Mouse (Mus musculus) hindbrain, embryonic 16.5 days (tissue): Measurements from ENCODE around the gene Gm49322. TPM values are rescaled to one million over a fixed set of nuclear protein-coding genes. Genes with fewer than 3 reads are reported as not detected.
"Not testable (repeated sequence)": the region's sequence is repeated elsewhere in the genome, so short reads cannot be mapped to it uniquely, and the experiment has no call there.

Experiments used
- ATAC-seq: fragments of 200-750 bp; cut with Nextera tagmentation; 2 replicates; pipeline ENCODE4 v1.8.0; 2017; ENCODE audit warnings: moderate TSS enrichment, moderate library complexity
- H3K27ac ChIP-seq: fragments of 300-500 bp; sonication (generic); 2 replicates; pipeline ENCODE4 v1.5.1; 2014; ENCODE audit warnings: low read depth, mild to moderate bottlenecking, control low read depth, low read length, moderate library complexity
- H3K27me3 ChIP-seq: fragments of 300-500 bp; sonication (generic); replicated peaks from 2 replicates; pipeline ENCODE4 v1.6.1; 2014; ENCODE audit warnings: low read length; ENCODE audit not compliant: control insufficient read depth, insufficient read depth
- H3K36me3 ChIP-seq: fragments of 300-500 bp; sonication (generic); 2 replicates; pipeline ENCODE4 v1.6.1; 2014; ENCODE audit warnings: mild to moderate bottlenecking, low read length, moderate library complexity, mixed read lengths; ENCODE audit not compliant: control insufficient read depth, insufficient read depth
- H3K4me1 ChIP-seq: fragments of 300-500 bp; sonication (generic); 2 replicates; pipeline ENCODE4 v1.6.1; 2014; ENCODE audit warnings: low read depth, low read length; ENCODE audit not compliant: control insufficient read depth, insufficient read depth
- H3K4me2 ChIP-seq: fragments of 300-500 bp; sonication (generic); 2 replicates; pipeline ENCODE4 v1.6.1; 2014; ENCODE audit warnings: mild to moderate bottlenecking, low read length, control low read depth, moderate library complexity
- H3K4me3 ChIP-seq: fragments of 300-500 bp; sonication (generic); 2 replicates; pipeline ENCODE4 v1.5.1; 2014; ENCODE audit warnings: mild to moderate bottlenecking, low read length, control low read depth, moderate library complexity
- H3K9ac ChIP-seq: fragments of 300-500 bp; sonication (generic); 2 replicates; pipeline ENCODE4 v1.6.1; 2014; ENCODE audit warnings: low read depth, mild to moderate bottlenecking, control low read depth, low read length, moderate library complexity
- H3K9me3 ChIP-seq: fragments of 300-500 bp; sonication (generic); 2 replicates; pipeline ENCODE4 v1.6.1; 2014; ENCODE audit warnings: mild to moderate bottlenecking, low read length, moderate library complexity; ENCODE audit not compliant: control insufficient read depth
- WGBS: fragments of 180-500 bp; shearing (Covaris S2); extraction: QIAGEN DNeasy Blood & Tissue Kit; methylation state at CpG from one replicate; pipeline ENCODE4 v1.1.7; 2014; 5-methylcytosine and 5-hydroxymethylcytosine counted together
- polyA plus RNA-seq: library from polyadenylated mRNA; unstranded; fragments of >200 nt; fragmentation: Nextera tagmentation; extraction: Ambion mirVana; gene quantifications from 2 replicates; pipeline ENCODE4 v1.2.1, GENCODE M21; 2015

Gene Gm49322
- polyA plus RNA-seq: 2.3 and 3.1 TPM in 2 replicates

GRCm38 (mm10) chr10:80605721-80606120 lies at the start of gene Gm49322:
Gene Gm49322 (plus strand): TSS chr10:80606021.
- WGBS: 76% methylated on average over 3 of the region's 4 CpGs

GRCm38 (mm10) chr10:80557346-80557965 lies 48.4 kb upstream of the Gm49322 start:
- no peaks in the 10 kb centered on the region for H3K9me3 ChIP-seq
- H3K27me3 ChIP-seq: no peaks in the 10 kb centered on the region
- peaks cover 30% of the 10 kb centered on the region for H3K4me1 ChIP-seq
- WGBS: 36% methylated on average over 5 of the region's 5 CpGs
- H3K36me3 ChIP-seq: no peaks in the 10 kb centered on the region
- H3K27ac ChIP-seq: no peak overlapping the region
- no peak overlapping the region for H3K4me3 ChIP-seq
- ATAC-seq: no peak
- H3K9ac ChIP-seq: no peak overlapping the region
- no peak overlapping the region for H3K4me2 ChIP-seq

More at GRCm38 (mm10) chr10:80605721-80606120, at the start of gene Gm49322:
- H3K4me3 ChIP-seq, H3K27me3 ChIP-seq, H3K9me3 ChIP-seq, ATAC-seq, H3K4me2 ChIP-seq, H3K9ac ChIP-seq, H3K27ac ChIP-seq: not testable (repeated sequence)
- peaks cover 17% of the 10 kb centered on the region for H3K4me1 ChIP-seq
- H3K36me3 ChIP-seq: peaks cover 28% of the 10 kb centered on the region

- no peak overlapping the region for H3K27ac ChIP-seq
- ATAC-seq: no peak
- H3K4me2 ChIP-seq: no peak overlapping the region
- H3K4me1 ChIP-seq: peaks cover 31% of the 10 kb centered on the region
- H3K9me3 ChIP-seq: no peaks in the 10 kb centered on the region
- 0 out of 2 replicates have a peak overlapping the region, but pooled peaks have one; percentile 13 for H3K9ac ChIP-seq
- H3K27me3 ChIP-seq: no peaks in the 10 kb centered on the region
- 93% methylated on average over 7 of the region's 7 CpGs for WGBS
- H3K36me3 ChIP-seq: no peaks in the 10 kb centered on the region
- no peak overlapping the region for H3K4me3 ChIP-seq
Observed at GRCm38 (mm10) chr10:80559431-80559830, 46.4 kb upstream of the Gm49322 start.

- peaks cover 31% of the 10 kb centered on the region for H3K4me1 ChIP-seq
- WGBS: 2% methylated on average over 13 of the region's 13 CpGs
- ATAC-seq: no peak
Observed at GRCm38 (mm10) chr10:80560621-80561020, 45.2 kb upstream of the Gm49322 start.

GRCm38 (mm10) chr10:80561116-80561944 lies 44.5 kb upstream of the Gm49322 start, which contains the start of gene Rexo1:
Gene Rexo1 (minus strand): TSS chr10:80561560.
- peak; percentile 89 for ATAC-seq
- Histone ChIP-seq H3K27ac (peak within 1 kb of the TSS; percentile 96), H3K36me3 (no peaks in the 10 kb centered on the region), H3K4me3 (peak within 1 kb of the TSS; percentile 72), H3K4me1 (peaks cover 31% of the 10 kb centered on the region), H3K9me3 (no peaks in the 10 kb centered on the region), H3K4me2 (peak within 1 kb of the TSS; percentile 83), H3K27me3 (no peaks in the 10 kb centered on the region), H3K9ac (peak within 1 kb of the TSS; percentile 95)
- under 1% methylated on average over 65 of the region's 72 CpGs for WGBS

More at GRCm38 (mm10) chr10:80560621-80561020, 45.2 kb upstream of the Gm49322 start:
- Histone ChIP-seq H3K9me3 (no peaks in the 10 kb centered on the region), H3K4me3 (peak overlapping the region; percentile 72), H3K4me2 (peak overlapping the region; percentile 83), H3K36me3 (no peaks in the 10 kb centered on the region), H3K27ac (peak overlapping the region; percentile 96; the same call in 1 of the 2 replicates), H3K9ac (peak overlapping the region; percentile 95), H3K27me3 (no peaks in the 10 kb centered on the region)

- Histone ChIP-seq H3K9ac (peak overlapping the region; percentile 41; the same call in 1 of the 2 replicates), H3K4me3 (no peak overlapping the region), H3K4me2 (peak overlapping the region; percentile 41), H3K36me3 (peaks cover 6% of the 10 kb centered on the region; the same call in 1 of the 2 replicates), H3K27me3 (no peaks in the 10 kb centered on the region), H3K4me1 (peaks cover 31% of the 10 kb centered on the region), H3K27ac (peak overlapping the region; percentile 56), H3K9me3 (no peaks in the 10 kb centered on the region)
- 6% methylated on average over 17 of the region's 17 CpGs for WGBS
- peak; percentile 44 for ATAC-seq
Observed at GRCm38 (mm10) chr10:80566375-80567092, 39.3 kb upstream of the Gm49322 start.

GRCm38 (mm10) chr10:80568876-80569275 lies 36.9 kb upstream of the Gm49322 start:
- peaks cover 6% of the 10 kb centered on the region; the same call in 1 of the 2 replicates for H3K36me3 ChIP-seq
- H3K27ac ChIP-seq: no peak overlapping the region
- 92% methylated on average over 29 of the region's 29 CpGs for WGBS
- H3K4me1 ChIP-seq: peaks cover 34% of the 10 kb centered on the region
- H3K27me3 ChIP-seq: no peaks in the 10 kb centered on the region
- no peaks in the 10 kb centered on the region for H3K9me3 ChIP-seq
- ATAC-seq: no peak
- H3K4me2 ChIP-seq: no peak overlapping the region
- H3K4me3 ChIP-seq: no peak overlapping the region
- H3K9ac ChIP-seq: no peak overlapping the region

- Histone ChIP-seq H3K4me1 (peaks cover 41% of the 10 kb centered on the region), H3K4me2 (no peak overlapping the region), H3K27me3 (no peaks in the 10 kb centered on the region), H3K36me3 (peaks cover 6% of the 10 kb centered on the region; the same call in 1 of the 2 replicates), H3K4me3 (no peak overlapping the region), H3K9ac (no peak overlapping the region), H3K27ac (no peak overlapping the region), H3K9me3 (no peaks in the 10 kb centered on the region)
- WGBS: 38% methylated on average over 10 of the region's 10 CpGs
- ATAC-seq: no peak
Observed at GRCm38 (mm10) chr10:80569664-80570066, 36.2 kb upstream of the Gm49322 start.
